Mouse (Mus musculus): ENCODE data around the gene Ptger3. TPM values are rescaled to one million over a fixed set of nuclear protein-coding genes. Genes with fewer than 3 reads are reported as not detected.
A peak's percentile ranks its signal among the peaks of the same experiment; 100 is the strongest.

Ptger3 gene
- polyA plus RNA-seq, 1 experiment from 2014 or later, result 10.0 TPM

DNA sequence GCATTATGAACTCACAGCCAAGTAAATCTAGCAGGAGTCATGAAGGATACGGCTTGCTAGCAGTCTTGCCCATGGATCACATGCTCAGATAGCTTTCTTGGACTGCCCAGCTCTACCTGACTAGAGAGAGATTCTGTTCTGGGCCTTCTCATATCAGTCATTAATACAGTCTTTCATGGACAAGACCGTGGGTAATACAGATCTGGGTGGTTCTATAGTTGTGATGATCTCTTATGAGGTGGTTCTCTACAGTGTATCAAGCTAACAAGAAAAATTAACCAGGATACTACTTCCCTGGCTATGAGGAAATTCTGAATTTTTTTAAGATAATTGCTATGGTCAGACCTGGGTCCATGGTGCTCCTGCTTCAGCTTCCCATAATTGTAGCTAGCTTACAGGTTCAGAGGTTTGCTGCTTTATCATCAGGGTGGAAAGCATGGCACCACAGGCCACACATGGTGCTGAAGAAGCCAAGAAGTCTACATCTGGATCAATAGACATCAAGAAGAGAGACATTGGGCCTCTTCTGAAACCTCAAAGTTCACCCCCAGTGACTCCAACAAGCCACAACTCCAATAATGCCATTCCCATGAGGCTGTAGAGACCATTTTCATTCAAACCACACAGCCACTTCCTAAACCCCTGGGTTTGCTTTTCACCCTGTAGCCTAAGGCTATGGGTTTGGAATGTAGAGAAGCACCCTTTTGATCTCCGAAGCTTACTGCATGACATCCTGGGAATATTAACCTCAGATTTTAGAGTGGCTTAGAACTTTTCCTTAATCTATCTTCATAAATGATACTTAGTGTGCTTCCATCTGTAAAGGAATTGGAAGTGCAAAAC, 16.7 kb upstream of the Ptger3 start:
- 96% methylated on average over 3 of the region's 3 CpGs for WGBS
- Histone ChIP-seq H3K36me3 (ENCODE audit: control insufficient read depth, insufficient read depth, low read length) (peaks cover 34% of the 10 kb centered on the region), H3K4me1 (ENCODE audit: control insufficient read depth, insufficient read depth, low read length) (no peaks in the 10 kb centered on the region), H3K9me3 (ENCODE audit: control insufficient read depth, low read depth, low read length) (no peaks in the 10 kb centered on the region), H3K9ac (replicated peaks; ENCODE audit: low read depth, low read length) (no peak overlapping the region), H3K27ac (ENCODE audit: low read length) (no peak overlapping the region), H3K4me3 (ENCODE audit: low read depth, low read length) (no peak overlapping the region), H3K4me2 (replicated peaks; ENCODE audit: low read depth, low read length) (no peak overlapping the region), H3K27me3 (ENCODE audit: control insufficient read depth, insufficient read depth, low read length) (no peaks in the 10 kb centered on the region)
- no peak for ATAC-seq (ENCODE audit: insufficient number of reproducible peaks, insufficient read depth, low FRiP score, low read depth)

DNA sequence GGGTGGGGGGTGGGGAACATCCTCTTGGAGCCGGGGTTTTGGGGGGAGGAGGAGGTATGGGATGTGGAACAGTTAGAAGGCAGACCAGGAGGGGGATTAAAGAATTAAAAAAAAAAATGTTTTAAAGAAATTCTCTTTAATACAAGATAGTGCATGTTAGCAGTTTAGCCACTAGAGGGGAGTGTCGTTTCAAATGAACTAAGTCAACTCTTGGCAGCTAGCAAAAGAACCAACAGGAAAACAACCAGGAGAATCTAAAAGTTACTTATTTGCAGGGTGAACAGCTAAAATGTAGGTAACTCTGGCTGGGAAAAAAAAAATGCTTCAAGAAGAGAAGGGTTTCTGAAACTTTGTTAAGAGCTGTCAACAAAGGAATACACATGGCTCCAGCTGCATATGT, 1.5 kb upstream of the Ptger3 start:
- ATAC-seq (ENCODE audit: insufficient number of reproducible peaks, insufficient read depth, low FRiP score, low read depth), result no peak
- Histone ChIP-seq H3K4me1 (ENCODE audit: control insufficient read depth, insufficient read depth, low read length) (peaks cover 6% of the 10 kb centered on the region; the same call in 1 of the 2 replicates), H3K9ac (replicated peaks; ENCODE audit: low read depth, low read length) (no peak overlapping the region), H3K9me3 (ENCODE audit: control insufficient read depth, low read depth, low read length) (no peaks in the 10 kb centered on the region), H3K27ac (ENCODE audit: low read length) (no peak overlapping the region), H3K27me3 (ENCODE audit: control insufficient read depth, insufficient read depth, low read length) (peaks cover 12% of the 10 kb centered on the region; the same call in 1 of the 2 replicates), H3K36me3 (ENCODE audit: control insufficient read depth, insufficient read depth, low read length) (no peaks in the 10 kb centered on the region), H3K4me2 (replicated peaks; ENCODE audit: low read depth, low read length) (no peak overlapping the region), H3K4me3 (ENCODE audit: low read depth, low read length) (no peak overlapping the region)
- 2% methylated on average over 2 of the region's 2 CpGs for WGBS

DNA sequence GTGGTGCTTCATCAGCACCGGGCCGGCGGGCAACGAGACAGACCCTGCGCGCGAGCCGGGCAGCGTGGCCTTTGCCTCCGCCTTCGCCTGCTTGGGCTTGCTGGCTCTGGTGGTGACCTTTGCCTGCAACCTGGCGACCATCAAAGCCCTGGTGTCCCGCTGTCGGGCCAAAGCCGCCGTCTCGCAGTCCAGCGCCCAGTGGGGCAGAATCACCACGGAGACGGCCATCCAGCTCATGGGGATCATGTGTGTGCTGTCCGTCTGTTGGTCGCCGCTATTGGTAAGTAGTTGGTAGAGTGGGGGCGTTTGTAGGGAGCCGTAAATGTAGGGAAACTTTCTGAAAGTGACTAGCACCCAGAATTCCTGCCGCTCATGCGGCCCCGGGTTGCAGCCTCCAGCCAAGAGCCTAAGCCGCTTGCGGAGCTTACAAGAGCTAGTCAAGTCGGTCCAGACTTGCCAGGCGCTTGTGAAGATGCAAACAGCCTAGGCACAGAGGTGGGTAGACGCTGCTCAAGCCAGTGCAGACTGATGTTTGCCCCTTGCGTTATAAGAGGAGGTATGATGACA, 957 bp downstream of the Ptger3 start:
- Histone ChIP-seq H3K27me3 (ENCODE audit: control insufficient read depth, insufficient read depth, low read length) (peaks cover 12% of the 10 kb centered on the region; the same call in 1 of the 2 replicates), H3K4me3 (ENCODE audit: low read depth, low read length) (peak overlapping the region; percentile 55), H3K36me3 (ENCODE audit: control insufficient read depth, insufficient read depth, low read length) (no peaks in the 10 kb centered on the region), H3K4me2 (replicated peaks; ENCODE audit: low read depth, low read length) (peak overlapping the region; percentile 97), H3K27ac (ENCODE audit: low read length) (no peak overlapping the region), H3K4me1 (ENCODE audit: control insufficient read depth, insufficient read depth, low read length) (peaks cover 6% of the 10 kb centered on the region; the same call in 1 of the 2 replicates), H3K9ac (replicated peaks; ENCODE audit: low read depth, low read length) (peak overlapping the region; percentile 36; the same call in 1 of the 2 replicates), H3K9me3 (ENCODE audit: control insufficient read depth, low read depth, low read length) (no peaks in the 10 kb centered on the region)
- WGBS, result 3% methylated on average over 34 of the region's 34 CpGs
- no peak for ATAC-seq (ENCODE audit: insufficient number of reproducible peaks, insufficient read depth, low FRiP score, low read depth)

DNA sequence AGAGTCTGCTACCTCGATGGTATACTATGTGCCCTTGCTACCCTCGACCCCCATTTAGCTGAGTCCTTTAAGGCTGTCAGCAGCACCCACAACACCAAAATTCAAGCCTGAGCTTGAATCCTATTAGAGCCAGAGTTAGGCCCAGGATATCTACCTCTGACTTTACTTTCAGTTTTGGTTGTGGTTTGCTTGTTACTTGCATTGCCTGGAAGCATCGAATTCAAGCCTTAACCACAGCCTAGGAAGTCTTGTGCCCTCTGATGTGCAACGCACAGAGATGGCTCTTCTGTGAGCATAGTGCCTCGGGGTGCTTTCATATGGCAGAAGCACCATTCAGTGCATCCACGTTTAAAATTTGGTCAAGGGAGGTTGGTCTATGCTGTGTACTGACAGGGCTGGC, 5.3 kb downstream of the Ptger3 start:
- 81% methylated on average over 6 of the region's 6 CpGs for WGBS
- ATAC-seq (ENCODE audit: insufficient number of reproducible peaks, insufficient read depth, low FRiP score, low read depth), result no peak

DNA sequence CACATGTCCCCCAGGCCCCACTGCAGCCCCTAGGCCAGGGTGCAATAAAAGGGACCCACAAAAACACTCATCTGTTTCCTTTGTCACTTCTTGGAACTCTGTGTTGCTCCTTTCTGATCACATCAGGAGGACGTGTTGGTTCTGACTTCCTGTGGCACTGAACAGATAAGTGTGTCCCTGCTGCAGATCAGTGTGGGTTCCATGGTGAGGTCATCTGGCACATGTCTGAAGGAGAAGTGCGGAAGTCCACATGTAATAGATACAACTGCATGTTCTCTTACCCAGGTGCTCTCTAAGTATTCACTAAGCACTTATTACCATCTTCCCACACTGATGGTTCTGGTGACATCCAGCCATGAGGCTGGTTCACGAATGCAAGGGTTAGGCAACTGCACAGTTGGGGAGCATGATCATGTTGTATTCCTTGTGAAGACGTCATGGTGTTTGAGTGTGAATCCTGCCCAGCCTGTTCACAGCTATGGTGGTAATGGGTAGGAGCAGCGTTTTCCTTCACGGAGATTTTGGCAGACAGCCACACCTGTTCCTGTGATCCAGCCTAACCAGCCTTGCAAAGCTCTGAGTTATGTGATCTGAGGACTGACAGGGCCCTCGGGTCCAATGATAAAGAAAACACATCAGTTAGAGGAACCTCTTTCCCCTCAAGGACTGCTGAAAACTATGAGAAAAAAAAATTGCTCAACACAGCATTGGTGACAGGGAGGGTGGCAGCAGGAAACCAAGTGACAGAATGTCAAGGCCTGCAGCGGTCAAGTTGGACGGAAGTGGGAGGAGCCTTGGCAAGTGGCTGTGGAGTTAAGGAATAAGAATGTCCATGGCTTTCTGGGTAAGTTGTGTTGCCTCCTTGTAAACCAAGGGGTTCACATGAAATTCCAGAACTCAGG, 9.0 kb downstream of the Ptger3 start:
- no peaks in the 10 kb centered on the region for H3K36me3 ChIP-seq (ENCODE audit: control insufficient read depth, insufficient read depth, low read length)
- no peak overlapping the region for H3K4me2 ChIP-seq (replicated peaks; ENCODE audit: low read depth, low read length)
- no peaks in the 10 kb centered on the region for H3K27me3 ChIP-seq (ENCODE audit: control insufficient read depth, insufficient read depth, low read length)
- ATAC-seq (ENCODE audit: insufficient number of reproducible peaks, insufficient read depth, low FRiP score, low read depth), result no peak
- H3K27ac ChIP-seq (ENCODE audit: low read length), result no peak overlapping the region
- H3K9me3 ChIP-seq (ENCODE audit: control insufficient read depth, low read depth, low read length), result no peaks in the 10 kb centered on the region
- WGBS, result 77% methylated on average over 9 of the region's 9 CpGs
- H3K9ac ChIP-seq (replicated peaks; ENCODE audit: low read depth, low read length), result no peak overlapping the region
- H3K4me1 ChIP-seq (ENCODE audit: control insufficient read depth, insufficient read depth, low read length), result no peaks in the 10 kb centered on the region
- H3K4me3 ChIP-seq (ENCODE audit: low read depth, low read length), result no peak overlapping the region

More for the DNA sequence above, 5.3 kb downstream of the Ptger3 start:
- H3K9ac ChIP-seq (replicated peaks; ENCODE audit: low read depth, low read length), result no peak overlapping the region
- peaks cover 5% of the 10 kb centered on the region; the same call in 1 of the 2 replicates for H3K4me1 ChIP-seq (ENCODE audit: control insufficient read depth, insufficient read depth, low read length)
- H3K36me3 ChIP-seq (ENCODE audit: control insufficient read depth, insufficient read depth, low read length), result no peaks in the 10 kb centered on the region
- no peak overlapping the region for H3K27ac ChIP-seq (ENCODE audit: low read length)
- peaks cover 11% of the 10 kb centered on the region; the same call in 1 of the 2 replicates for H3K27me3 ChIP-seq (ENCODE audit: control insufficient read depth, insufficient read depth, low read length)
- no peak overlapping the region for H3K4me2 ChIP-seq (replicated peaks; ENCODE audit: low read depth, low read length)
- no peak overlapping the region for H3K4me3 ChIP-seq (ENCODE audit: low read depth, low read length)
- H3K9me3 ChIP-seq (ENCODE audit: control insufficient read depth, low read depth, low read length), result no peaks in the 10 kb centered on the region

DNA sequence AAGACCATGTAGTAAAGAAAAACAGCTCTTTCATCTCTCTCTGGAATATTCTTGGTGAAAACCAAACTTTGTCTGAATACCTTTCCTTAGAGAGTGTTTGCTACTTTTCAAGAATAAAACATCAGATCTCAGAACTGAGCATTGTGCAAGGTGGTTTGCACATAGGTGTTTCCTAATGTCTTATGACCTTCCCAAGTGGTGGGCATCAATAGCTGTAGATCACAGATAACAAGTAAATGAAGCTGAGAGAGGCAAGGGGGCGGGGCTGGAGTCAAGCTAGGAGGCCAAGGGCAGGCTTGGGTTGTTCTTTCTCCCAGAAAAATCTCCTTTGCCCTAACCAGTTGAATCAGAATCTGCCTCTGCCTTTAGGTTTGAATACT, 9.6 kb downstream of the Ptger3 start:
- H3K9me3 ChIP-seq (ENCODE audit: control insufficient read depth, low read depth, low read length), result no peaks in the 10 kb centered on the region
- no peaks in the 10 kb centered on the region for H3K27me3 ChIP-seq (ENCODE audit: control insufficient read depth, insufficient read depth, low read length)
- H3K9ac ChIP-seq (replicated peaks; ENCODE audit: low read depth, low read length), result no peak overlapping the region
- ATAC-seq (ENCODE audit: insufficient number of reproducible peaks, insufficient read depth, low FRiP score, low read depth), result no peak
- H3K4me2 ChIP-seq (replicated peaks; ENCODE audit: low read depth, low read length), result no peak overlapping the region
- no peaks in the 10 kb centered on the region for H3K36me3 ChIP-seq (ENCODE audit: control insufficient read depth, insufficient read depth, low read length)
- no peak overlapping the region for H3K4me3 ChIP-seq (ENCODE audit: low read depth, low read length)
- H3K27ac ChIP-seq (ENCODE audit: low read length), result no peak overlapping the region
- no peaks in the 10 kb centered on the region for H3K4me1 ChIP-seq (ENCODE audit: control insufficient read depth, insufficient read depth, low read length)
- WGBS, result 77% methylated on average over 1 of the region's 1 CpGs

DNA sequence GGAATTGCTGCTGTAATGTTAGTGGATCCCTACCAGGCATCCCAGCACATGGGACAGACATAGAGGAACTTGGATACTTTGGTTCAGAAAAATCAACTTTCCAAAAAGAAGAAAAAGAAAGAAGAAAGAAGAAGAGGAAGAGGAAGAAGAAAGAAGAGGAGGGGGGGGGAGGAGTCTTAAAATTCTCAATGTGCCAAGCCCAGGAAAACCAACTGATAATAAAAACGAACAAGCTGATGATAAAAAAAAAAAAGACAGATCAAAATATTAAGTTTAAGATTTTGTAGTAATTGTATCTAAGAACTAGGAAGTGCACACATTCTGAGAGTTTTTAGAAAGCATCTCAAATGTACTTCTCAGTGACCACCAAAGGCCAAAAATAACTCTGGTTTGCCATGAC, 10.2 kb downstream of the Ptger3 start:
- Histone ChIP-seq H3K27me3 (ENCODE audit: control insufficient read depth, insufficient read depth, low read length) (no peaks in the 10 kb centered on the region), H3K36me3 (ENCODE audit: control insufficient read depth, insufficient read depth, low read length) (no peaks in the 10 kb centered on the region), H3K4me2 (replicated peaks; ENCODE audit: low read depth, low read length) (no peak overlapping the region), H3K9ac (replicated peaks; ENCODE audit: low read depth, low read length) (no peak overlapping the region), H3K4me1 (ENCODE audit: control insufficient read depth, insufficient read depth, low read length) (no peaks in the 10 kb centered on the region), H3K9me3 (ENCODE audit: control insufficient read depth, low read depth, low read length) (no peaks in the 10 kb centered on the region), H3K4me3 (ENCODE audit: low read depth, low read length) (no peak overlapping the region), H3K27ac (ENCODE audit: low read length) (no peak overlapping the region)
- 83% methylated on average over 1 of the region's 1 CpGs for WGBS
- no peak for ATAC-seq (ENCODE audit: insufficient number of reproducible peaks, insufficient read depth, low FRiP score, low read depth)

DNA sequence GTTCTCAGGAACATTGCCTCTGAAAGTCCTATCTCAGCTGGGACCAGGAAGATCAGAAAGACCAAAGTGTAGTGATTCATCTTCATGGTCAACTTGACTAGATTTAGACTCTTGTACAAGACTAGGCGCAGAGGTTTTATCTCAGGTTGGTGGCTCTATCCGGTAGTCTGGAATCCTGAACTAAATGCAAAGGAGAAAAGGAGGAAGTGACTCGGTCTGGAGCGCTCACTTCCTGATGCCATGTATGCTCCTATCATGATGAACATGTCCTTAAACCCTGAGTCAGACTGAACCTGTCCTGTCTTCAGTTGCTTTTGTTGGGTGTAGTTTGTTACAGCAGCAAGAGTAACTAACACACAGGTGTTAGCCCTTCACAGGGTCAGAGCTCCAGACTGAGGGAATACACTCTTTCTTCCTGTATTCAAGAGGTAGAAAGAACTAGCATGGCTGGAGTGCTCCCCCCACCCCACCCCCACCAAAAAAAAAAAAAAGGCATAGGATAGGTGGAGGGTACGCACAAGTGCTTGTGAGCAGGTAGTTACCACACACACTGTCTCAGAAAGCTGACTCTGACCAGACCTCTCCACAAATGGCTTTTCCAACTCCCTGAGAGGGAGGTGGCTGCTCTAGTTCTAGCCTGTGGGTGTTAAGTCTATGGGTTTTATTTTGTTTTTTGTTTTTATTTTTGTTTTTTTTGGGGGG, 11.9 kb downstream of the Ptger3 start:
- Histone ChIP-seq H3K27ac (ENCODE audit: low read length) (no peak overlapping the region), H3K27me3 (ENCODE audit: control insufficient read depth, insufficient read depth, low read length) (no peaks in the 10 kb centered on the region), H3K9me3 (ENCODE audit: control insufficient read depth, low read depth, low read length) (no peaks in the 10 kb centered on the region), H3K36me3 (ENCODE audit: control insufficient read depth, insufficient read depth, low read length) (no peaks in the 10 kb centered on the region), H3K9ac (replicated peaks; ENCODE audit: low read depth, low read length) (no peak overlapping the region), H3K4me2 (replicated peaks; ENCODE audit: low read depth, low read length) (no peak overlapping the region), H3K4me3 (ENCODE audit: low read depth, low read length) (no peak overlapping the region), H3K4me1 (ENCODE audit: control insufficient read depth, insufficient read depth, low read length) (no peaks in the 10 kb centered on the region)
- no peak for ATAC-seq (ENCODE audit: insufficient number of reproducible peaks, insufficient read depth, low FRiP score, low read depth)
- WGBS, result 87% methylated on average over 5 of the region's 5 CpGs
